Mouse (Mus musculus) MEL (cell line): ENCODE results near the gene Cdh22. TPM values are rescaled to one million over a fixed set of nuclear protein-coding genes. Genes with fewer than 3 reads are reported as not detected.

Experiments used
- DNase-seq: peaks from one replicate; pipeline ENCODE4 v3.0.0; 2011; ENCODE audit warnings: low read depth, low spot score
- H3K27ac ChIP-seq: 2 replicates; pipeline ENCODE4 v1.5.1; 2012; ENCODE audit warnings: low read depth, mild to moderate bottlenecking, control low read depth, low read length, moderate library complexity; ENCODE audit not compliant: control insufficient read depth
- H3K27me3 ChIP-seq, 2 experiments: fragments of 150-350 bp in 1 of 2; sonication (generic) in 1 of 2; 2 replicates each; pipeline ENCODE4 v1.6.1; 2012; ENCODE audit warnings: low read length in 2 of 2, mild to moderate bottlenecking in 2 of 2, improper control_type of control experiment in 1 of 2, moderate library complexity in 1 of 2; ENCODE audit not compliant: insufficient read depth in 2 of 2, control insufficient read depth in 1 of 2
- H3K36me3 ChIP-seq, 2 experiments: 2 replicates each; pipeline ENCODE4 v1.6.1; 2012 to 2014; ENCODE audit warnings: low read length in 2 of 2, improper control_type of control experiment in 1 of 2, inconsistent platforms in 1 of 2, mild to moderate bottlenecking in 1 of 2; ENCODE audit not compliant: insufficient read depth in 2 of 2, control insufficient read depth in 1 of 2
- H3K4me1 ChIP-seq, 2 experiments: fragments of 150-350 bp in 1 of 2; sonication (generic) in 1 of 2; 2 replicates each; pipeline ENCODE4 v1.6.1; 2012; ENCODE audit warnings: low read length in 2 of 2, improper control_type of control experiment in 1 of 2, mild to moderate bottlenecking in 1 of 2; ENCODE audit not compliant: insufficient read depth in 2 of 2, control insufficient read depth in 1 of 2
- H3K4me3 ChIP-seq, 2 experiments: fragments of 150-350 bp in 1 of 2; sonication (generic) in 1 of 2; 2 replicates each; pipeline ENCODE4 v1.5.1; 2012; ENCODE audit warnings: low read depth in 2 of 2, low read length in 2 of 2, mild to moderate bottlenecking in 2 of 2, moderate library complexity in 2 of 2, control low read depth in 1 of 2, improper control_type of control experiment in 1 of 2; ENCODE audit not compliant: control insufficient read depth in 1 of 2, insufficient read depth in 1 of 2
- H3K79me2 ChIP-seq: 2 replicates; pipeline ENCODE4 v1.6.1; 2012; ENCODE audit warnings: mild to moderate bottlenecking, low read length, moderate library complexity; ENCODE audit not compliant: control insufficient read depth, poor library complexity, insufficient read depth
- H3K9ac ChIP-seq: 2 replicates; pipeline ENCODE4 v1.6.1; 2012; ENCODE audit warnings: low read depth, mild to moderate bottlenecking, control low read depth, low read length, moderate library complexity; ENCODE audit not compliant: control insufficient read depth, poor library complexity, severe bottlenecking
- H3K9me3 ChIP-seq: fragments of 150-350 bp; sonication (generic); replicated peaks from 2 replicates; pipeline ENCODE4 v1.6.1; 2012; ENCODE audit warnings: mild to moderate bottlenecking, low read length, improper control_type of control experiment, moderate library complexity; ENCODE audit not compliant: insufficient read depth
- BHLHE40 ChIP-seq: IDR thresholded peaks from 2 replicates; pipeline ENCODE4 v1.6.1; 2012; ENCODE audit warnings: low read depth, mild to moderate bottlenecking, inconsistent platforms, low read length, improper control_type of control experiment, borderline replicate concordance
- ELF1 ChIP-seq: IDR thresholded peaks from 2 replicates; pipeline ENCODE4 v1.6.1; 2014; ENCODE audit warnings: low read depth, mild to moderate bottlenecking, inconsistent platforms, low read length, improper control_type of control experiment, moderate library complexity
- EP300 ChIP-seq, 2 experiments: IDR thresholded peaks; 2 replicates each; pipeline ENCODE4 v1.6.1; 2011; ENCODE audit warnings: improper control_type of control experiment in 2 of 2, low read length in 2 of 2, low read depth in 1 of 2, mild to moderate bottlenecking in 1 of 2
- GABPA ChIP-seq: IDR thresholded peaks from 2 replicates; pipeline ENCODE4 v1.6.1; 2012; ENCODE audit warnings: low read depth, mild to moderate bottlenecking, inconsistent platforms, low read length, improper control_type of control experiment, moderate library complexity
- MAZ ChIP-seq: IDR thresholded peaks from 2 replicates; pipeline ENCODE4 v1.6.1; 2012; ENCODE audit warnings: low read depth, mild to moderate bottlenecking, inconsistent platforms, low read length, improper control_type of control experiment
- MXI1 ChIP-seq: IDR thresholded peaks from 2 replicates; pipeline ENCODE4 v1.6.1; 2011; ENCODE audit warnings: mild to moderate bottlenecking, low read depth, low read length, improper control_type of control experiment
- POLR2AphosphoS5 ChIP-seq: IDR thresholded peaks from 2 replicates; pipeline ENCODE4 v1.6.1; 2012; ENCODE audit warnings: low read depth, borderline replicate concordance, mild to moderate bottlenecking, inconsistent platforms, low read length, moderate library complexity, mixed read lengths
- RAD21 ChIP-seq: IDR thresholded peaks from 2 replicates; pipeline ENCODE4 v1.6.1; 2011; ENCODE audit warnings: mild to moderate bottlenecking, low read depth, low read length, improper control_type of control experiment
- TAL1 ChIP-seq: IDR thresholded peaks from 2 replicates; pipeline ENCODE4 v1.6.1; 2012; ENCODE audit warnings: mild to moderate bottlenecking, inconsistent platforms, low read length, moderate library complexity, mixed read lengths
- TBP ChIP-seq: IDR thresholded peaks from 2 replicates; pipeline ENCODE4 v1.8.0; 2011; ENCODE audit warnings: low read depth, low read length, improper control_type of control experiment
- TCF12 ChIP-seq: IDR thresholded peaks from 2 replicates; pipeline ENCODE4 v1.6.1; 2014; ENCODE audit warnings: low read depth, mild to moderate bottlenecking, inconsistent platforms, low read length, improper control_type of control experiment, moderate library complexity
- ZMIZ1 ChIP-seq: IDR thresholded peaks from 2 replicates; pipeline ENCODE4 v1.6.1; 2012; ENCODE audit warnings: low read depth, mild to moderate bottlenecking, inconsistent platforms, low read length, improper control_type of control experiment, moderate library complexity
- polyA plus RNA-seq, 2 experiments: library from polyadenylated mRNA; stranded (reverse) in 1 of 2; unstranded in 1 of 2; fragments of >175 nt in 1 of 2; fragments of >200 nt in 1 of 2; gene quantifications; 2 replicates each; pipeline versions ENCODE4 v1.2.1 to v1.2.4; 2012; ENCODE audit warnings: low replicate concordance in 2 of 2, low read depth in 1 of 2; ENCODE audit not compliant: insufficient read length in 2 of 2, insufficient read depth in 1 of 2, missing spikeins in 1 of 2
- total RNA-seq: library from RNA; depleted of rRNA; stranded (reverse); fragments of 300-350 nt; gene quantifications from 2 replicates; pipeline ENCODE4 v1.2.3, GENCODE M21; 2012

Cdh22 gene
- total and polyA plus RNA-seq, 3 experiments: not detected

GRCm38 (mm10) chr2:165207689-165208088 lies 27.0 kb downstream of the Cdh22 start:
- no peak for DNase-seq
- TF ChIP-seq RAD21: no peak
- no peak for TF ChIP-seq ELF1
- no peak for TF ChIP-seq BHLHE40
- TF ChIP-seq ZMIZ1: no peak
- Histone ChIP-seq H3K9ac (no peak overlapping the region), H3K36me3 (no peaks in the 10 kb centered on the region), H3K27ac (no peak overlapping the region), H3K4me3 (no peak overlapping the region), H3K79me2 (no peaks in the 10 kb centered on the region), H3K4me1 (no peaks in the 10 kb centered on the region), H3K9me3 (no peaks in the 10 kb centered on the region), H3K27me3 (no peaks in the 10 kb centered on the region)

GRCm38 (mm10) chr2:165207086-165207485 lies 27.6 kb downstream of the Cdh22 start:
- Histone ChIP-seq H3K27ac (no peak overlapping the region), H3K27me3 (no peaks in the 10 kb centered on the region)

GRCm38 (mm10) chr2:165205486-165205885 lies 29.2 kb downstream of the Cdh22 start:
- Histone ChIP-seq H3K4me3 (no peak overlapping the region), H3K79me2 (no peaks in the 10 kb centered on the region), H3K27me3 (no peaks in the 10 kb centered on the region), H3K9ac (no peak overlapping the region), H3K9me3 (no peaks in the 10 kb centered on the region), H3K27ac (no peak overlapping the region), H3K36me3 (no peaks in the 10 kb centered on the region), H3K4me1 (no peaks in the 10 kb centered on the region)
- no peak for DNase-seq
- TF ChIP-seq GABPA: no peak
- no peak for TF ChIP-seq MAZ
- no peak for TF ChIP-seq TAL1
- TF ChIP-seq BHLHE40: no peak
- no peak for TF ChIP-seq MXI1
- no peak for TF ChIP-seq RAD21
- TF ChIP-seq EP300 (IDR thresholded peaks at IDR 0.05; ENCODE audit: low read depth in 1 of 2, low read length in 2 of 2): no peak

More at GRCm38 (mm10) chr2:165207086-165207485, 27.6 kb downstream of the Cdh22 start:
- H3K9me3 ChIP-seq: no peaks in the 10 kb centered on the region
- TF ChIP-seq TCF12 (no peak), TBP (no peak), POLR2AphosphoS5 (no peak)
- no peaks in the 10 kb centered on the region for H3K36me3 ChIP-seq
- no peak overlapping the region for H3K4me3 ChIP-seq
- no peaks in the 10 kb centered on the region for H3K79me2 ChIP-seq
- H3K9ac ChIP-seq: no peak overlapping the region
- no peak for DNase-seq
- no peaks in the 10 kb centered on the region for H3K4me1 ChIP-seq
